In the genomic region with DNA sequence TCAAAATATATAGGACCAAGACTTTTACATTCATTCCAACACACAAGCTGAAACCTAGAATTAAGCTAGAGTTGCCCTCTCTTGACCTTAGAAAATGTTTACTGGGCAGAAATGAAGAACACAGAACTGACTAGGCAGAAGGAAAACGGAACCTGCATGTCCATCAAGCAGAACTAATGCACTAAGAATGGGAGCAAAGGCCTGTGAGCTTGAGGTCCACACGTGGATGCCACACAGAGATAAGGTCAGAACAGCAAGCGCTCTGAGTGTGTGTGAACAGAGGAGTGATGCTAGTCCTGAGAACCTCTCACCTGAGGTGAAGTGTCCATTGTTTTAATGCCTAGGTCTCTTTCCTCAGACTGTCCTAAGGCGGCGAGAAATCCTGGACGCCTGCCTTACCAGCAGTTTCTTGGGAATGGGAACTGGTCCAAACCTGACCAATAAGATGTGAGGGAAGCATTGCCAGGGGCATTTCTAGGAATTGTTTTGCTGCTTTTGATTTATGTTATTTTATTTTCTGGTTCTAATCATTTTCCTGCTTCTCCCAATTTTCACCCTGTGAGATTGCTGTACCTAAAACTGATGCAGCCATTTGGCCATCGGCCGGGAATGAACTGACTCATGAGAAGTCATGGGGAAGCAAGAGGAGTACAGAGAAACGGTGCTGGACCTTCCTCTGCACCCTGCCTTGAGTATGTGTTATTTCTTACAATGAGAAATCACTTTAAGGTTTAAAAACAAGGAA, we compare ENCODE assay signal across 21 mouse cellular contexts. TPM values are rescaled to one million over a fixed set of nuclear protein-coding genes. Genes with fewer than 3 reads are reported as not detected.
A peak's percentile ranks its signal among the peaks of the same experiment; 100 is the strongest.
DNase-seq lines count a peak whose midpoint lies in the region; ATAC-seq and TF ChIP-seq lines count a peak whose summit lies in the region.
"Had no signal": no experiment of that assay in that cellular context is flagged by ENCODE, and none has a peak within 500 bp of the region (broad histone marks: within the 10 kb centered on the region; RNA-seq: fewer than 3 reads in every experiment).

No protein-coding gene starts in this region.

- TF ChIP-seq POLR2A in cerebellum, adult 2 months (IDR thresholded peaks at IDR 0.05; ENCODE audit: borderline replicate concordance, insufficient read depth, low read length), result no peak

- no peak for ATAC-seq in kidney, embryonic 15.5 days (replicated peaks; ENCODE audit: low FRiP score)
- no peak for ATAC-seq in hindbrain, embryonic 12.5 days (ENCODE audit: low FRiP score)
- ATAC-seq: forebrain, embryonic 16.5 days; intestine, embryonic 15.5 days; liver, embryonic 12.5 days had no signal

- peaks cover 29% of the 10 kb centered on the region for H3K4me1 ChIP-seq in cerebellum, adult 2 months (ENCODE audit: control insufficient read depth, insufficient read depth, low read length)
- peaks cover 4% of the 10 kb centered on the region; the same call in 1 of the 2 replicates for H3K4me1 ChIP-seq in kidney, embryonic 15.5 days
- H3K4me1 ChIP-seq in hindbrain, embryonic 12.5 days, result no peaks in the 10 kb centered on the region
- H3K4me1 ChIP-seq: neural tube, embryonic 13.5 days had no signal

- peak; percentile 32 to 42 for DNase-seq in cerebellum, adult 2 months
- DNase-seq in cerebellum, adult 11 months, result no peak
- DNase-seq in kidney, adult 8-10 months, result peak; percentile 52 to 75
- DNase-seq in NIH3T3 (ENCODE audit: low read depth), result peak; percentile 76
- DNase-seq in kidney, postnatal 36 days, result peak; percentile 44 to 75
- DNase-seq: gastrocnemius, postnatal 25 days; heart, adult 2 months; heart, postnatal 36 days; lung, embryonic 14.5 days; right cerebral cortex, adult 18-20 months; thymus, postnatal 25 days had no signal

- no peak overlapping the region for H3K4me3 ChIP-seq in cerebellum, adult 2 months (replicated peaks; ENCODE audit: insufficient read depth, low read depth, low read length)
- no peak overlapping the region for H3K4me3 ChIP-seq in kidney, embryonic 15.5 days (replicated peaks)
- H3K4me3 ChIP-seq in hindbrain, embryonic 12.5 days, result no peak overlapping the region
- H3K4me3 ChIP-seq: heart, adult 2 months; hindbrain, embryonic 15.5 days; intestine, embryonic 15.5 days; liver, embryonic 12.5 days; neural tube, embryonic 13.5 days had no signal

- no peak overlapping the region for H3K4me2 ChIP-seq in kidney, embryonic 15.5 days
- no peak overlapping the region for H3K4me2 ChIP-seq in hindbrain, embryonic 12.5 days (replicated peaks)
- H3K4me2 ChIP-seq: hindbrain, embryonic 15.5 days; intestine, embryonic 15.5 days; liver, embryonic 12.5 days; lung, embryonic 14.5 days; midbrain, embryonic 11.5 days; neural tube, embryonic 13.5 days had no signal

- WGBS in cerebellum, adult 2 months, result 19% methylated on average over 9 of the region's 9 CpGs
- 80% methylated on average over 9 of the region's 9 CpGs for WGBS in kidney, embryonic 15.5 days
- WGBS in hindbrain, embryonic 12.5 days, result 81% methylated on average over 9 of the region's 9 CpGs

- H3K36me3 ChIP-seq in kidney, embryonic 15.5 days, result no peaks in the 10 kb centered on the region
- no peaks in the 10 kb centered on the region for H3K36me3 ChIP-seq in hindbrain, embryonic 12.5 days
- H3K36me3 ChIP-seq: hindbrain, embryonic 15.5 days; intestine, embryonic 15.5 days; liver, embryonic 12.5 days; neural tube, embryonic 13.5 days had no signal

- no peak for TF ChIP-seq CTCF in cerebellum, adult 2 months (IDR thresholded peaks at IDR 0.05; ENCODE audit: borderline replicate concordance, insufficient read depth, low read depth, low read length)

- H3K27me3 ChIP-seq in cerebellum, adult 2 months (ENCODE audit: control insufficient read depth, insufficient read depth, low read length), result no peaks in the 10 kb centered on the region
- no peaks in the 10 kb centered on the region for H3K27me3 ChIP-seq in kidney, embryonic 15.5 days
- no peaks in the 10 kb centered on the region for H3K27me3 ChIP-seq in hindbrain, embryonic 12.5 days
- H3K27me3 ChIP-seq: CH12.LX; hindbrain, embryonic 15.5 days; intestine, embryonic 15.5 days; liver, embryonic 12.5 days; neural tube, embryonic 13.5 days had no signal

- no peak overlapping the region for H3K9ac ChIP-seq in kidney, embryonic 15.5 days
- no peak overlapping the region for H3K9ac ChIP-seq in hindbrain, embryonic 12.5 days
- H3K9ac ChIP-seq: hindbrain, embryonic 15.5 days; intestine, embryonic 15.5 days; liver, embryonic 12.5 days; lung, embryonic 14.5 days; neural tube, embryonic 13.5 days had no signal

- H3K9me3 ChIP-seq in kidney, embryonic 15.5 days (replicated peaks), result no peaks in the 10 kb centered on the region
- H3K9me3 ChIP-seq in hindbrain, embryonic 12.5 days (replicated peaks), result no peaks in the 10 kb centered on the region
- H3K9me3 ChIP-seq: hindbrain, embryonic 15.5 days; intestine, embryonic 15.5 days; liver, embryonic 12.5 days; neural tube, embryonic 13.5 days had no signal

- no peak overlapping the region for H3K27ac ChIP-seq in cerebellum, adult 2 months (ENCODE audit: insufficient read depth, low read length)
- H3K27ac ChIP-seq in kidney, embryonic 15.5 days, result no peak overlapping the region
- no peak overlapping the region for H3K27ac ChIP-seq in hindbrain, embryonic 12.5 days
- H3K27ac ChIP-seq: heart, adult 2 months; hindbrain, embryonic 15.5 days; intestine, embryonic 15.5 days; liver, embryonic 12.5 days; macrophage; neural tube, embryonic 13.5 days had no signal

RNA-seq across cellular contexts. Expression of gene Cfap97, which starts 11.0 kb away (rescaled TPM):
- polyA plus RNA-seq in cerebellum, adult 2 months (2012; rRNA removed), result 17.4 and 17.5 TPM in 2 replicates
- 23.7 and 31.0 TPM in 2 replicates for polyA plus RNA-seq in kidney, embryonic 15.5 days (2015; fragmentation: Nextera tagmentation; extraction: Ambion mirVana)
- 26.3 and 28.7 TPM in 2 replicates for polyA plus RNA-seq in hindbrain, embryonic 12.5 days (2016; fragmentation: Nextera tagmentation; extraction: Ambion mirVana)

RNA-seq across cellular contexts. Expression of gene Snx25, which starts 11.4 kb away (rescaled TPM):
- polyA plus RNA-seq in cerebellum, adult 2 months (2012; rRNA removed), result 35.4 and 36.1 TPM in 2 replicates
- polyA plus RNA-seq in kidney, embryonic 15.5 days (2015; fragmentation: Nextera tagmentation; extraction: Ambion mirVana), result 5.1 and 6.3 TPM in 2 replicates
- 5.6 and 5.9 TPM in 2 replicates for polyA plus RNA-seq in hindbrain, embryonic 12.5 days (2016; fragmentation: Nextera tagmentation; extraction: Ambion mirVana)
